Mouse (Mus musculus) hindbrain, embryonic 11.5 days (tissue): ENCODE measurements around the gene Snrpd3. TPM values are rescaled to one million over a fixed set of nuclear protein-coding genes. Genes with fewer than 3 reads are reported as not detected.

ENCODE experiments used
- ATAC-seq: fragments of 200-750 bp; cut with Nextera tagmentation; 2 replicates; pipeline ENCODE4 v1.8.0; 2017; ENCODE audit warnings: mild to moderate bottlenecking, moderate TSS enrichment, moderate library complexity; ENCODE audit not compliant: low FRiP score
- DNase-seq: peaks from one replicate; pipeline ENCODE4 v3.0.0-alpha.2; 2015; ENCODE audit warnings: low spot score
- H3K27ac ChIP-seq: fragments of 300-500 bp; sonication (generic); 2 replicates; pipeline ENCODE4 v1.5.1; 2014; ENCODE audit warnings: mild to moderate bottlenecking, low read depth, low read length
- H3K27me3 ChIP-seq: fragments of 300-500 bp; sonication (generic); 2 replicates; pipeline ENCODE4 v1.6.1; 2014; ENCODE audit warnings: mild to moderate bottlenecking, low read length, moderate library complexity, mixed read lengths; ENCODE audit not compliant: control insufficient read depth, insufficient read depth
- H3K36me3 ChIP-seq: fragments of 300-500 bp; sonication (generic); 2 replicates; pipeline ENCODE4 v1.6.1; 2014; ENCODE audit warnings: mild to moderate bottlenecking, low read length, moderate library complexity, mixed read lengths; ENCODE audit not compliant: control insufficient read depth, insufficient read depth
- H3K4me1 ChIP-seq: fragments of 300-500 bp; sonication (generic); replicated peaks from 2 replicates; pipeline ENCODE4 v1.6.1; 2014; ENCODE audit warnings: low read length, mixed read lengths; ENCODE audit not compliant: control insufficient read depth, insufficient read depth
- H3K4me2 ChIP-seq: fragments of 300-500 bp; sonication (generic); replicated peaks from 2 replicates; pipeline ENCODE4 v1.6.1; 2014; ENCODE audit warnings: mild to moderate bottlenecking, low read depth, low read length
- H3K4me3 ChIP-seq: fragments of 300-500 bp; sonication (generic); 2 replicates; pipeline ENCODE4 v1.5.1; 2014; ENCODE audit warnings: low read depth, low read length
- H3K9ac ChIP-seq: fragments of 300-500 bp; sonication (generic); 2 replicates; pipeline ENCODE4 v1.6.1; 2014; ENCODE audit warnings: low read depth, low read length
- H3K9me3 ChIP-seq: fragments of 300-500 bp; sonication (generic); 2 replicates; pipeline ENCODE4 v1.6.1; 2016; ENCODE audit warnings: low read length; ENCODE audit not compliant: control insufficient read depth
- WGBS: fragments of 180-500 bp; shearing (Covaris S2); extraction: QIAGEN DNeasy Blood & Tissue Kit; methylation state at CpG from one replicate; pipeline ENCODE4 v1.1.7; 2014; 5-methylcytosine and 5-hydroxymethylcytosine counted together
- polyA plus RNA-seq: library from polyadenylated mRNA; unstranded; fragments of >200 nt; fragmentation: Nextera tagmentation; extraction: Ambion mirVana; gene quantifications from 2 replicates; pipeline ENCODE4 v1.2.1, GENCODE M21; 2014

The Snrpd3 gene
- polyA plus RNA-seq, 1 experiment from 2014 or later: 180 TPM

GRCm38 (mm10) chr10:75531532-75532090 is 14.3 kb downstream of the Snrpd3 start:
- no peak for DNase-seq
- H3K4me2 ChIP-seq: no peak overlapping the region
- no peak overlapping the region for H3K4me3 ChIP-seq
- no peak overlapping the region for H3K9ac ChIP-seq
- H3K27me3 ChIP-seq: no peaks in the 10 kb centered on the region
- 94% methylated on average over 9 of the region's 9 CpGs for WGBS
- H3K36me3 ChIP-seq: 0 out of 2 replicates have a peak, but pooled peaks cover 3% of the 10 kb centered on the region
- no peak for ATAC-seq
- no peaks in the 10 kb centered on the region for H3K4me1 ChIP-seq
- no peak overlapping the region for H3K27ac ChIP-seq
- no peaks in the 10 kb centered on the region for H3K9me3 ChIP-seq

- Histone ChIP-seq H3K4me2 (no peak overlapping the region), H3K27ac (no peak overlapping the region), H3K4me3 (no peak overlapping the region), H3K36me3 (0 out of 2 replicates have a peak, but pooled peaks cover 3% of the 10 kb centered on the region), H3K9me3 (no peaks in the 10 kb centered on the region), H3K9ac (no peak overlapping the region), H3K27me3 (no peaks in the 10 kb centered on the region), H3K4me1 (no peaks in the 10 kb centered on the region)
- ATAC-seq: no peak
- WGBS: 89% methylated on average over 8 of the region's 8 CpGs
- DNase-seq: no peak
Observed at GRCm38 (mm10) chr10:75534216-75534615, 16.9 kb downstream of the Snrpd3 start.

GRCm38 (mm10) chr10:75534934-75535333 is 17.6 kb downstream of the Snrpd3 start:
- H3K4me2 ChIP-seq: no peak overlapping the region
- ATAC-seq (no peak), DNase-seq (no peak)
- H3K4me3 ChIP-seq: no peak overlapping the region
- no peaks in the 10 kb centered on the region for H3K4me1 ChIP-seq
- 89% methylated on average over 8 of the region's 8 CpGs for WGBS
- no peak overlapping the region for H3K9ac ChIP-seq
- H3K36me3 ChIP-seq: 0 out of 2 replicates have a peak, but pooled peaks cover 3% of the 10 kb centered on the region
- H3K27me3 ChIP-seq: no peaks in the 10 kb centered on the region
- H3K27ac ChIP-seq: no peak overlapping the region
- H3K9me3 ChIP-seq: no peaks in the 10 kb centered on the region

DNA sequence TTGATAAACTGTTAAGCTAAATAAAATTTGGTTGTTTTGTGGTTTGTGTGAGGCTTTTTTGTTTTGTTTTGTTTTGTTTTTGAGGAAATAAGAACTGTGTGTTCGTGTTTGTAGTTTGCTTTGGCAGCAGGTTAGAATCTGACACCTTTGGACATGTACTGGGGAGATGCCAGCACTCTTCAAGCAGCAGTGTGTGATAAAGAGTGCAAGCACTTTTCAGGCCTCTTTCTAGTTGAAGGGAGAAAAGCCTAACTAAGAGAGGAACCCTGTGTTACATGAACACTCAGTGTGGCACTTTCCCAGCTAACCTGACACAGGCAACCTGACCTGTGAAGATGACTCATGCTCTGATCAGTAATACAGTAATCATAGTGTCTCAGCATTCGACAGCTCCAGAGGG is 18.1 kb downstream of the Snrpd3 start:
- WGBS: 91% methylated on average over 2 of the region's 2 CpGs
- no peaks in the 10 kb centered on the region for H3K4me1 ChIP-seq
- no peak for ATAC-seq
- H3K27ac ChIP-seq: no peak overlapping the region
- H3K36me3 ChIP-seq: 0 out of 2 replicates have a peak, but pooled peaks cover 3% of the 10 kb centered on the region
- no peak overlapping the region for H3K4me2 ChIP-seq
- no peaks in the 10 kb centered on the region for H3K27me3 ChIP-seq
- no peak overlapping the region for H3K4me3 ChIP-seq
- DNase-seq: no peak
- no peaks in the 10 kb centered on the region for H3K9me3 ChIP-seq
- no peak overlapping the region for H3K9ac ChIP-seq

GRCm38 (mm10) chr10:75536123-75536522 is 18.8 kb downstream of the Snrpd3 start:
- Histone ChIP-seq H3K9me3 (no peaks in the 10 kb centered on the region), H3K4me3 (no peak overlapping the region), H3K4me2 (no peak overlapping the region), H3K27ac (no peak overlapping the region), H3K36me3 (0 out of 2 replicates have a peak, but pooled peaks cover 3% of the 10 kb centered on the region), H3K27me3 (no peaks in the 10 kb centered on the region), H3K9ac (no peak overlapping the region), H3K4me1 (no peaks in the 10 kb centered on the region)
- no peak for ATAC-seq
- 91% methylated on average over 5 of the region's 5 CpGs for WGBS
- no peak for DNase-seq

GRCm38 (mm10) chr10:75547901-75548300 is 30.6 kb downstream of the Snrpd3 start:
- Histone ChIP-seq H3K4me3 (no peak overlapping the region), H3K36me3 (no peaks in the 10 kb centered on the region), H3K4me1 (no peaks in the 10 kb centered on the region), H3K9me3 (no peaks in the 10 kb centered on the region), H3K27ac (no peak overlapping the region), H3K9ac (no peak overlapping the region), H3K27me3 (no peaks in the 10 kb centered on the region), H3K4me2 (no peak overlapping the region)
- DNase-seq (no peak), ATAC-seq (no peak)
- 84% methylated on average over 7 of the region's 7 CpGs for WGBS

DNA sequence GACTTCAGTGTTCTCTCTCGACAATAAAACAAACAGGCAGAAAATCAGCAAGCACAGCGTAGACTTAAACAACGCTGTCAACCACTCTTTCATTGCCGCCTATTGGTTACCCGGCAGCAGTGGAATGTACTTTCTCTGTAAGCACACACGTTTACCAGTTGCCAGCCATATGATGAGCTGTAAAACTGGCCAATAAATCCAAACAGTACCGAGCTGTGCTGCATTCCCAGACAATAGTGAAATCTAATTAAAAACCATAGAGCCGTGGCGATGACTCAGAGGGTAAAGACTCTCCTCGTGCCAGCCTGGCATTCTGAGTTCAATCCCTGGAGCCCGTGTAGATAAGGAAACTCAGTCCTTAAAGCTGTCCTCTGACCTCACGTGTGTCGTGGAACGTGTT is 31.1 kb downstream of the Snrpd3 start:
- 81% methylated on average over 14 of the region's 14 CpGs for WGBS
- DNase-seq: no peak
- H3K4me2 ChIP-seq: no peak overlapping the region

DNA sequence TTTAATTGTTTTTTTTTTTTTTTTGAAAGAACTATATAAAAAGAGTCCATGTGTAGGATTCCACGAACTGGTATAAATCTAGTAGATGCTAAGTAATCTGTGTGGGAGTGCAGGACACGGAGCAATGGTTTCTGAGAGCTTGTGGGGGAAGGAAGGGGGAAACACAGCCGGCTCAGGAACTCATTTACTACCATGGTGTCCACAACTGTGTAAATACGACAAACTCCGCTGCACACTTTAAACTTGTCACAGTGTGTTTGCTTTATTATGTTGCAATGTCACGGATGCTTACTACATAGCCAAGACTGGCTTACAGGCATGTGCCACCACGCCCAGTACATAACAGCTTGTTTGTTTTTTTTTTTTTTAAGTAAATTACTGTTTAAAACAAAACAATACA is 32.5 kb downstream of the Snrpd3 start:
- DNase-seq (no peak), ATAC-seq (no peak)
- Histone ChIP-seq H3K4me3 (no peak overlapping the region), H3K4me2 (no peak overlapping the region), H3K27me3 (no peaks in the 10 kb centered on the region), H3K9ac (no peak overlapping the region), H3K36me3 (no peaks in the 10 kb centered on the region), H3K27ac (no peak overlapping the region), H3K4me1 (no peaks in the 10 kb centered on the region), H3K9me3 (no peaks in the 10 kb centered on the region)
- WGBS: 77% methylated on average over 7 of the region's 7 CpGs

More for the DNA sequence above, 31.1 kb downstream of the Snrpd3 start:
- Histone ChIP-seq H3K9me3 (no peaks in the 10 kb centered on the region), H3K4me1 (no peaks in the 10 kb centered on the region), H3K27ac (no peak overlapping the region), H3K27me3 (no peaks in the 10 kb centered on the region), H3K4me3 (no peak overlapping the region), H3K36me3 (no peaks in the 10 kb centered on the region), H3K9ac (no peak overlapping the region)
- ATAC-seq: no peak

DNA sequence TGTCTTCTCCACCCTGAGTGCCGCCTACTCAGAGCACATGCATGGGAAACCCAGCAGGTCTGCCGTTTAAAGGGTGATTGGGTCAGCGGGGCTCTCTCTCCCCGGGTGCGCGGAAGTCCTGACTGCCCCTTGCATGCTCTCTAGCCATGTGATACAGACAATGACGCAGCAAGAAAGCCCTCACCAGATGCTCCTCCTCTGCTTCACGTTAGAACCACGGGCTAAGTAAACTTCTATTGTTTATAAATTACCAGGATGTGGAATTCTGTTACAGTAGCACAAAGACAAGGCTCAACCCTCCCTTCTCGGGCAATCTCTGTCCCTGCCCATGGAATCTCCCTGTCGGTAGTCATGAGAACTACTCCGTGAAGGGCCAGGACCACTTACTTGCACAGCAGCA is 33.8 kb downstream of the Snrpd3 start:
- H3K36me3 ChIP-seq: no peaks in the 10 kb centered on the region
- no peaks in the 10 kb centered on the region for H3K9me3 ChIP-seq
- ATAC-seq (no peak), DNase-seq (no peak)
- H3K27ac ChIP-seq: no peak overlapping the region
- H3K9ac ChIP-seq: no peak overlapping the region
- WGBS: 51% methylated on average over 12 of the region's 12 CpGs
- no peak overlapping the region for H3K4me3 ChIP-seq
- no peak overlapping the region for H3K4me2 ChIP-seq
- H3K27me3 ChIP-seq: no peaks in the 10 kb centered on the region
- H3K4me1 ChIP-seq: no peaks in the 10 kb centered on the region
